Mouse (Mus musculus): ENCODE results near the gene Mvd. TPM values are rescaled to one million over a fixed set of nuclear protein-coding genes. Genes with fewer than 3 reads are reported as not detected.

Gene Mvd
- total and polyA plus RNA-seq, 3 experiments = 20.6 to 25.5 TPM; not detected in 1

DNA sequence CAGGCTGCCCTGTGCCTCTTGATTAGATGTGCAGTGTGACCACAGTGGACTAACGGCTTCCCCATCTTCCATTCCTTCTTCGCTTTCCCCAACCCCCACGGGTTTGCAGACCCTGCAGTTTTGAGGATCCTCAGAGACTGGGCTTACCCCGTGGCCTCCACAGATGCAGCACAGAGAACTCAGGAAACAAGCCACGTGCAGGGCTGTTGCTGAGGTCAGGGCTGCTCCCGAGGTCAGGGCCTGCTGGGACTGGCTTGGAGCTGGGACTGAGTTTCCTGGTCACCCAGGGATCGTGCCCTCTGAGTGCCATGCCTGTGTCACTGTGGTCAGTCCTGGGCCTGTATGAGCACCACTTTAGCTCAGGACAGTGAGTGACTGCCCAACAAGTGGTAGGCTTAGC lies 21.8 kb upstream of the Mvd start:
- Histone ChIP-seq H3K36me3 (ENCODE audit: control insufficient read depth in 1 of 2, insufficient read depth in 2 of 2, low read length in 2 of 2) (peaks cover 0 to 4% of the 10 kb centered on the region in 2 experiments; a peak in 3 of 4 replicates), H3K27me3 (ENCODE audit: control insufficient read depth in 1 of 2, insufficient read depth in 2 of 2, low read length in 2 of 2) (no peaks in the 10 kb centered on the region), H3K27ac (ENCODE audit: control insufficient read depth, low read depth, low read length) (no peak overlapping the region), H3K9me3 (replicated peaks; ENCODE audit: insufficient read depth, low read length) (no peaks in the 10 kb centered on the region), H3K4me3 (ENCODE audit: control insufficient read depth in 1 of 2, insufficient read depth in 1 of 2, low read depth in 2 of 2, low read length in 2 of 2) (no peak overlapping the region), H3K79me2 (ENCODE audit: control insufficient read depth, insufficient read depth, low read length, poor library complexity) (no peaks in the 10 kb centered on the region), H3K9ac (ENCODE audit: control insufficient read depth, low read depth, low read length, poor library complexity, severe bottlenecking) (no peak overlapping the region), H3K4me1 (ENCODE audit: control insufficient read depth in 1 of 2, insufficient read depth in 2 of 2, low read length in 2 of 2) (peaks cover under 1 to 29% of the 10 kb centered on the region in 2 experiments; a peak in 3 of 4 replicates)
- no peak for TF ChIP-seq TCF12 (IDR thresholded peaks at IDR 0.05; ENCODE audit: low read depth, low read length)
- TF ChIP-seq UBTF (IDR thresholded peaks at IDR 0.05; ENCODE audit: borderline replicate concordance, insufficient read depth, low read depth, low read length) = no peak
- DNase-seq (ENCODE audit: low read depth, low spot score) = no peak

DNA sequence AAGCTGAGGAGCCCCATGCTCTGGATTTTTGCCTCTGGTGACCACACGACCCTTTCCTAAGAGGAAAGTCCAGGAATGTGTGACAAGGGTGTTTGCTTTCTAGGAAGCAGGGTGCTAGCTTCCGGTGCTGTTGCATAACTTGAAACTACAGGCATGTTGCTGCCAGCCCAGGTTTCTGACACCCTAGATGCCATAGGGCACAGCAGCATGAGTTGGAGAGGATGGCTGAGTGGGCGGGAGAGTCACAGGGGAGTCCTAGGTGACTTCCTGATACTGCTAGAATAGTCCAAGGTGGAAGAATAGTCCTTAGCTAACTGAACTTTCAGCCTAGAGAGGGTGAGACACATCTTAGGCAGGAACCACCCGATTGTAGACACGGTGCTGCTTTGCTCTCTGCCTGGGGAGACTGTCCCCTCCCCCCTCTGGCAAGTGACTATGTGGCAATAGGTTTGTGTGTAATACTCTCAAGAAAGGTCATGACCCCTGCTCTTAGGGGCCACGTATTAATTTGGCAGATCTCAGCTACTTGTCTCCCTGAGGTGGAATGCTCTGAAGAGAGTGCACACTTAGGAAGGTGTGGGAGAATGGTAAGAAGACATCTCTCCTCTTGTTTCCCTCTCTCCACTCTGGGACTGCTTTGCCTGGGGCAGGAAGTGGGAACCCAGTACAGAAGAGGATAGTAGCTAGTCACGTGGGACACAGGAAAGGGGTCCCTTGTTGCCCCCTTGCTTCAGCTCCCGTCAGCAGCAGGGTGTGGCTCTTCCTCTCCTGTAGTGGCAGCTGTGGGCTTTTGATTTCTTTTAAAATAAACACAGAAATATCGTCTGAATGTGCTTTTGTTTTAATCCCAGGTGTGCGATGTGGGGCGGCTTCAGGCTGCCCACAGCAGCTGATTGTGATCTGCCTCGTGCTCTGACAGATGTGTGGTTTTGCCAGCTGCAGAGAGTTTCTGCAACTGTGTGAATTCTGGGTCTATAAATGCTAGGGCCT lies 20.7 kb upstream of the Mvd start:
- Histone ChIP-seq H3K27me3 (ENCODE audit: control insufficient read depth in 1 of 2, insufficient read depth in 2 of 2, low read length in 2 of 2) (no peaks in the 10 kb centered on the region), H3K4me1 (ENCODE audit: control insufficient read depth in 1 of 2, insufficient read depth in 2 of 2, low read length in 2 of 2) (peaks cover 2 to 32% of the 10 kb centered on the region in 2 experiments; a peak in 3 of 4 replicates), H3K36me3 (ENCODE audit: control insufficient read depth in 1 of 2, insufficient read depth in 2 of 2, low read length in 2 of 2) (peaks cover 0 to 8% of the 10 kb centered on the region in 2 experiments; a peak in 3 of 4 replicates), H3K9ac (ENCODE audit: control insufficient read depth, low read depth, low read length, poor library complexity, severe bottlenecking) (no peak overlapping the region), H3K79me2 (ENCODE audit: control insufficient read depth, insufficient read depth, low read length, poor library complexity) (no peaks in the 10 kb centered on the region), H3K4me3 (ENCODE audit: control insufficient read depth in 1 of 2, insufficient read depth in 1 of 2, low read depth in 2 of 2, low read length in 2 of 2) (no peak overlapping the region), H3K27ac (ENCODE audit: control insufficient read depth, low read depth, low read length) (no peak overlapping the region), H3K9me3 (replicated peaks; ENCODE audit: insufficient read depth, low read length) (no peaks in the 10 kb centered on the region)
- peak; percentile 31 for DNase-seq (ENCODE audit: low read depth, low spot score)
- TF ChIP-seq CTCF (IDR thresholded peaks at IDR 0.05 in 2 of 3, conservative IDR thresholded peaks at IDR 0.05 in 1 of 3; ENCODE audit: control insufficient read depth in 1 of 3, insufficient read depth in 1 of 3, low read depth in 2 of 3, low read length in 3 of 3, poor library complexity in 1 of 3, severe bottlenecking in 1 of 3) (no peak), TCF12 (IDR thresholded peaks at IDR 0.05; ENCODE audit: low read depth, low read length) (peak; percentile 42; the same call in 1 of the 2 replicates), ZC3H11A (IDR thresholded peaks at IDR 0.05; ENCODE audit: low read depth, low read length) (no peak), ETS1 (IDR thresholded peaks at IDR 0.05; ENCODE audit: low read depth, low read length) (peak; percentile 48; the same call in 1 of the 2 replicates), CHD1 (IDR thresholded peaks at IDR 0.05; ENCODE audit: low read depth, low read length) (no peak), POLR2AphosphoS5 (IDR thresholded peaks at IDR 0.05; ENCODE audit: borderline replicate concordance, low read depth, low read length) (no peak), MAFK (IDR thresholded peaks at IDR 0.05; ENCODE audit: borderline replicate concordance, low read depth, low read length) (no peak), POLR2AphosphoS2 (IDR thresholded peaks at IDR 0.05; ENCODE audit: low read length) (no peak), MYB (IDR thresholded peaks at IDR 0.05; ENCODE audit: low read depth, low read length) (no peak), SIN3A (IDR thresholded peaks at IDR 0.05; ENCODE audit: low read length) (no peak), RCOR1 (IDR thresholded peaks at IDR 0.05; ENCODE audit: low read depth, low read length) (no peak), USF1 (IDR thresholded peaks at IDR 0.05; ENCODE audit: low read depth, low read length) (peak; percentile 74), MAX (IDR thresholded peaks at IDR 0.05; ENCODE audit: low read length) (no peak), BHLHE40 (IDR thresholded peaks at IDR 0.05; ENCODE audit: borderline replicate concordance, low read depth, low read length) (peak; percentile 77; the same call in 1 of the 2 replicates), KAT2A (conservative IDR thresholded peaks at IDR 0.05; ENCODE audit: low read depth, low read length) (no peak)

All from MEL (cell line).